Mouse (Mus musculus): Measurements from ENCODE around the gene Thtpa.

DNA sequence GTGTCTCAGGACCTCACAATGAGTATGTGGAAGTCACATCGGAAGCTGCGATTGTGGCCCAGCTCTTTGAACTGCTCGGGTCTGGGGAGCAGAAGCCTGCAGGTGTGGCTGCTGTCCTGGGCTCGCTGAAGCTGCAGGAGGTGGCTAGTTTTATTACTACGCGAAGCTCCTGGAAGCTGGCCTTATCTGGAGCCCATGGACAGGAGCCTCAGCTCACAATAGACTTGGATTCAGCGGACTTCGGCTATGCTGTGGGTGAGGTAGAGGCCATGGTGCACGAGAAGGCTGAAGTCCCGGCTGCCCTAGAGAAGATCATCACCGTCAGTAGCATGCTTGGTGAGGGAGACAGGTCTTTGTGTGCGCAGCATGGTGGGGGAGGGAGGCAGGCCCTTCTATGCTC, 1.1 kb downstream of the Thtpa start:
- TF ChIP-seq CTCF (IDR thresholded peaks at IDR 0.05; ENCODE audit: low read depth, low read length), result no peak
- no peak for TF ChIP-seq POLR2A (IDR thresholded peaks at IDR 0.05; ENCODE audit: borderline replicate concordance, low read depth, low read length)
